Mouse (Mus musculus) spleen, adult 2 months (tissue): Measurements from ENCODE around the gene Acer1.

ENCODE experiments used
- CTCF ChIP-seq: fragments of 200-500 bp; IDR thresholded peaks from 2 replicates; pipeline ENCODE4 v1.5.1; 2011; ENCODE audit warnings: mild to moderate bottlenecking, inconsistent platforms; ENCODE audit not compliant: insufficient read depth, insufficient read length, insufficient replicate concordance; ENCODE audit errors: extremely low read depth
- POLR2A ChIP-seq: fragments of 200-500 bp; IDR thresholded peaks from 2 replicates; pipeline ENCODE4 v1.6.1; 2011; ENCODE audit warnings: low read depth, low read length, inconsistent platforms

DNA sequence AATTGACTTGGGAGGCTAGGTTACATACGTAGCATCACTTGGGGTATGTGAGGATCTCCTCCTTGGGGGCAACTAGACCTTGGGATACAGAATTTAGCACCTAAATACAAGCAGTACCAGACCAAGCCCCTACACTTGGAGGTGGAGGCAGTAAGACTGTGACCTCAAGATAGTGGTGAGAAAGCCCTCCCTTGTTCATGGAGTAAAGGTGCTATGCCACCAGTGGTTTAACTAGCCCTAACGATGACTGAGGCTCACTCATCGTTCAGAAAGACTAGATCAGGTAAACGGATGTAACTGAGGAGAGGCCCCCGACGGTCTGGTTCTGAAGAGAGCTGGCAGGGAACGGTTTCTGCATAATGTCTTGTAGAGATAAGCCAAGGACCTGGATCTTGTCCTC is 45.2 kb downstream of the Acer1 start:
- TF ChIP-seq POLR2A (no peak), CTCF (no peak)
